Mouse (Mus musculus): Measurements from ENCODE around the gene Adgrg5. TPM values are rescaled to one million over a fixed set of nuclear protein-coding genes. Genes with fewer than 3 reads are reported as not detected.
A peak's percentile ranks its signal among the peaks of the same experiment; 100 is the strongest.

The Adgrg5 gene
- polyA plus RNA-seq, 1 experiment from 2014 or later, result 0.47 TPM

DNA sequence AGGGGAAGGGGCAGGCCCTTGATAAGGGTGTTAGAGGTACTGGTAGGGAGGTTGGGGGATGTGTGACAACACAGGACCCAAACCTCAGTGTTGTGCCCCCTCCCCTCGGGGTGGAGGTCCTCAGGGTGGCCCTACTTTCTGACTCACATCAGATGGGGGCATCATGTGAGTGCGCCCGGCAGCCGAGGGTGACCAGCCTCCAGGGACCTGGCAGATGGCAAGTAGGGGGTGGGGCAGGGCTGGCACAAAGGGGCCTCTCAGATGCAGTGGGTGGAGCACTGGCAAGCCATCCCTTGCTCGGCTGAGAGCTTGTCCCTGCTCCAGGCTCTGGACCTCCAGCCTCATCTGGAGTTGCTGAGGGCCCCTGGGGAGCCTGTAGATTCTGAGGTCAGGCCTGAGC lies 63.2 kb downstream of the Adgrg5 start:
- H3K9ac ChIP-seq (ENCODE audit: low read depth, low read length), result peak overlapping the region; percentile 16; the same call in 1 of the 2 replicates
- peaks cover 30% of the 10 kb centered on the region for H3K4me1 ChIP-seq (ENCODE audit: control insufficient read depth, insufficient read depth, low read length)
- H3K27ac ChIP-seq (ENCODE audit: low read depth, low read length), result no peak overlapping the region
- peak overlapping the region; percentile 54 for H3K4me2 ChIP-seq
- no peak overlapping the region for H3K4me3 ChIP-seq (ENCODE audit: low read depth, low read length)
- H3K9me3 ChIP-seq (replicated peaks; ENCODE audit: control insufficient read depth, low read length), result no peaks in the 10 kb centered on the region
- no peaks in the 10 kb centered on the region for H3K27me3 ChIP-seq (ENCODE audit: control insufficient read depth, insufficient read depth, low read length)
- 50% methylated on average over 5 of the region's 5 CpGs for WGBS (ENCODE audit: insufficient replicate concordance)
- no peaks in the 10 kb centered on the region for H3K36me3 ChIP-seq (ENCODE audit: control insufficient read depth, insufficient read depth, low read length)
- ATAC-seq (replicated peaks; ENCODE audit: insufficient number of reproducible peaks, low FRiP score, low TSS enrichment), result no peak

DNA sequence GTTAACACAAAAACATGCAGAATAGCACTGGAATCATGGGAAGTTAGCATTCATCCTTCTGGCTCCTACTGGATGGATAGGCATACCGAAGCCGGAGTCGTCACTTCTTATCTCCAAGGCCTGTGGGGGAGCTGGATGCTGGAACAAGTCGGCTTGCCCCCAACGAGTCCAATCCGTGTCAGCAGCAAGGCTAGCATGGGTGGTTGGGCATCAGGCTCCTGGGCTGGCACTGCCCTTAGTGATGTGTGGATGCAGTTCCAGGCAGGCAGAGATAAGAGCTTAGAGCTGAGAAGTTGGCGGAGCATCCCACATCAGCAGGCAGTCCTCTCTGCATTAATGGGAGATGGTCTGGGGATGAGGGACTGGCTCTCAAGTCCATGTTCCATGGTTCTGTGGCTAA lies 64.1 kb downstream of the Adgrg5 start:
- ATAC-seq (replicated peaks; ENCODE audit: insufficient number of reproducible peaks, low FRiP score, low TSS enrichment), result no peak
- H3K9me3 ChIP-seq (replicated peaks; ENCODE audit: control insufficient read depth, low read length), result no peaks in the 10 kb centered on the region
- H3K4me2 ChIP-seq, result no peak overlapping the region
- peaks cover 34% of the 10 kb centered on the region for H3K4me1 ChIP-seq (ENCODE audit: control insufficient read depth, insufficient read depth, low read length)
- no peaks in the 10 kb centered on the region for H3K36me3 ChIP-seq (ENCODE audit: control insufficient read depth, insufficient read depth, low read length)
- H3K4me3 ChIP-seq (ENCODE audit: low read depth, low read length), result no peak overlapping the region
- H3K27ac ChIP-seq (ENCODE audit: low read depth, low read length), result no peak overlapping the region
- no peaks in the 10 kb centered on the region for H3K27me3 ChIP-seq (ENCODE audit: control insufficient read depth, insufficient read depth, low read length)
- 58% methylated on average over 7 of the region's 7 CpGs for WGBS (ENCODE audit: insufficient replicate concordance)
- H3K9ac ChIP-seq (ENCODE audit: low read depth, low read length), result no peak overlapping the region

DNA sequence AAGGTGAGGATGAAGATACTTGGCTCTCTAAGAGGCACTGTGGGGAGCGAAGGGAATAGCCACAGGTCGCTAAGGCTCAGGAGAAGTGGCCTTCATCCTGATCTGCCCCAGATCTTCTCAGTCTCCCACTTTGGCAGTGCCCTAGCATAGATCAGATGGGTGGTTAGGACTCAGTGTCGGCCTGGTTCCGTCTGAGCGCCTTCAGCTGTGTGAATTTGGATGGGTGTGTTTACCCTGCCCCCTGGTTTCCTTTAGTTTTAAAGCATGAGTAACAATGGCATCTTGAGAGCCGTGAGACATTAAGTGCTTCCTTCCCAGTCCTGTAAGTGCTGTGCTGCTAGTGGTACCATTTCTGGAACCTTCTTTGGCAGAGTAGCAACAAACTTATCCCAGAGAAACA lies 65.1 kb downstream of the Adgrg5 start:
- Histone ChIP-seq H3K27ac (ENCODE audit: low read depth, low read length) (no peak overlapping the region), H3K36me3 (ENCODE audit: control insufficient read depth, insufficient read depth, low read length) (no peaks in the 10 kb centered on the region), H3K4me2 (no peak overlapping the region), H3K9me3 (replicated peaks; ENCODE audit: control insufficient read depth, low read length) (no peaks in the 10 kb centered on the region), H3K9ac (ENCODE audit: low read depth, low read length) (no peak overlapping the region), H3K4me3 (ENCODE audit: low read depth, low read length) (no peak overlapping the region), H3K27me3 (ENCODE audit: control insufficient read depth, insufficient read depth, low read length) (no peaks in the 10 kb centered on the region), H3K4me1 (ENCODE audit: control insufficient read depth, insufficient read depth, low read length) (peaks cover 27% of the 10 kb centered on the region)
- no peak for ATAC-seq (replicated peaks; ENCODE audit: insufficient number of reproducible peaks, low FRiP score, low TSS enrichment)
- WGBS (ENCODE audit: insufficient replicate concordance), result 75% methylated on average over 6 of the region's 6 CpGs

DNA sequence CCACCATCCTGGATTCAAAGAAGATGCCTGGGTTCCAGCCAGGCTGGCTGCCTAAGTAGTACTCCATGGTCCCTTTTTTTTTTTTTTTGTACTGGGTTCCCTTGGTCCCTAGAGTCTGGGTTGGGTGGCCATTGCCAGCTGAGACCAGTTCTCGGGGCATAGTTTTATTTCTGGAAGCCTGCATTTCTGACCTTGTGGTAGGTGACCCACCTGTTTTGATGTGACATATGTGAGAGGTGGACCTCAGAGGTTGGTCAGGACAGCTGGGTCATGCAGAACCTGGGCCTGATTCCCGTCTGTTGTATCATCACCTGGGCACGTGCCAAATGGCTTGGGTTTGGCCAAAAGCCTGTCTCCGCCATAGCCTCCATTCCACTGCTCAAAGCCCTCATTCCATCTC lies 66.2 kb downstream of the Adgrg5 start:
- 91% methylated on average over 4 of the region's 4 CpGs for WGBS (ENCODE audit: insufficient replicate concordance)
- Histone ChIP-seq H3K27me3 (ENCODE audit: control insufficient read depth, insufficient read depth, low read length) (no peaks in the 10 kb centered on the region), H3K4me3 (ENCODE audit: low read depth, low read length) (no peak overlapping the region), H3K36me3 (ENCODE audit: control insufficient read depth, insufficient read depth, low read length) (no peaks in the 10 kb centered on the region), H3K27ac (ENCODE audit: low read depth, low read length) (no peak overlapping the region), H3K9ac (ENCODE audit: low read depth, low read length) (no peak overlapping the region), H3K9me3 (replicated peaks; ENCODE audit: control insufficient read depth, low read length) (no peaks in the 10 kb centered on the region), H3K4me2 (no peak overlapping the region), H3K4me1 (ENCODE audit: control insufficient read depth, insufficient read depth, low read length) (peaks cover 29% of the 10 kb centered on the region)
- no peak for ATAC-seq (replicated peaks; ENCODE audit: insufficient number of reproducible peaks, low FRiP score, low TSS enrichment)

DNA sequence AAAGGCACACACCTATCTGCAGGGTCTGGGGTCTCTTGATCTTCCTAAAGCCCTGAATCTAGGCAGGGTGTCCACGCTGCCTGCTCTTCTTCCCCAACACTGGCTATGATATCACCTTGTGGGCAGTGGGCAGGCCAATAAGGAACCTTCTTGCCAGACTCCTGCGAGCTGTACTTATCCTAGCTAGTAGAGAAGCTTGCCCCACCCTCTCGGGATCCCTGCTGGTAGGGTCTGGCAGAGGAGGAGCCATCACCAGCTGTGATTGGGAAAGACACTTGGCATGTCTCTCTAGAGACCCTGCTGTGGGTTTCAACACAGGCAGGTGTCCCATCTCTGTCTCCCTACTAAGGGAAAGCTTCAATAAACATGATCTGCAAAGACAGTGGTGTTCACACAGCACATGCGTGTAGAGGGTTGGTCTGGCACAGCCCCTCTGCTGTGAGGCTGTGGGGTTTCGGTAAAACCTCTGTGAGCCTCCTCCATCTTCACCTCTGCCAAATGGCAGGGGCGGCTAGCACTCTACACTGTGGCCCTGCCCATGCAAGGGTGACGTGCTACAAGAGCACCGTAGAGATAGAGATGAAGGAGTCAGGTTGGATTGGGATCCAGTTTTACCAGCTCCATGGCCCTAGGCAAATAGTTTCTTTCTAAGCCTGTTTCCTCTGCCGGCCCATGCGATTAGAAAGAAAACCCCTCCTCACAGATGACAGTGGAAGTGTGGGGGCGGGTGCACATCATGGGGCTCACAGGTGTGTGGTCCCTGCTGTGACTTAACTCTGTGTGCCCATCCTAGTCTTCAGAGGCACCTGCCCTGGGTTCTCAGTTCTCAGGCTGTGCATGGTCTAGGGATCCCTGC lies 67.3 kb downstream of the Adgrg5 start:
- WGBS (ENCODE audit: insufficient replicate concordance), result 57% methylated on average over 11 of the region's 11 CpGs
- ATAC-seq (replicated peaks; ENCODE audit: insufficient number of reproducible peaks, low FRiP score, low TSS enrichment), result no peak
- Histone ChIP-seq H3K4me1 (ENCODE audit: control insufficient read depth, insufficient read depth, low read length) (peaks cover 26% of the 10 kb centered on the region), H3K36me3 (ENCODE audit: control insufficient read depth, insufficient read depth, low read length) (no peaks in the 10 kb centered on the region), H3K4me2 (no peak overlapping the region), H3K27ac (ENCODE audit: low read depth, low read length) (no peak overlapping the region), H3K27me3 (ENCODE audit: control insufficient read depth, insufficient read depth, low read length) (no peaks in the 10 kb centered on the region; the same call in 1 of the 2 replicates), H3K9me3 (replicated peaks; ENCODE audit: control insufficient read depth, low read length) (no peaks in the 10 kb centered on the region), H3K4me3 (ENCODE audit: low read depth, low read length) (no peak overlapping the region), H3K9ac (ENCODE audit: low read depth, low read length) (no peak overlapping the region)

DNA sequence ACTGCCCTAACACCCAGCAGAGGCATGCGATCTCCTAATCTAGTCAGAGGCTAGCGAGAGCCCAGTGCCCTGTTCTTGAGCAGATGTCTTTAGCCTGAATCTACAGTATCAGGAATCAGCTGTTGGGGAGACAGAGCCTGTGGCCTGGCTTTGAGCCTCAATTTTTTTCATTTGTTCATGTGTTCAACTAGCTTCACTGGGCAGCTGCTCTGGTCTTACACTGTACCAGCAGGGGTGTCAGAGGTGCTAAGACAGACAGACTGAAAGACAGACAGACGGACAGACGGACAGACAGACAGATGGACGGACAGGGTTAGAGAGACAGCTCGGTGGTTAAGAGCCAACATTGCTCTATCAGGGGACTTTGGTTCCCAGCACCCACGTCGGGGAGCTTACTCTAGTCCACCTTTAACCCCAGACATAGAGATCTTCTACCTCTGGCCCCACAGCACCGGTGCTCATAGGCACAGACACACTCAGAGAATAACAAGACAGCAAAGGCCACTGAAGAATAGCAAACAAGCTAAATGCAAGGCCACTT lies 68.0 kb downstream of the Adgrg5 start:
- Histone ChIP-seq H3K9me3 (replicated peaks; ENCODE audit: control insufficient read depth, low read length) (no peaks in the 10 kb centered on the region), H3K27ac (ENCODE audit: low read depth, low read length) (no peak overlapping the region), H3K27me3 (ENCODE audit: control insufficient read depth, insufficient read depth, low read length) (no peaks in the 10 kb centered on the region; the same call in 1 of the 2 replicates), H3K4me2 (no peak overlapping the region), H3K4me1 (ENCODE audit: control insufficient read depth, insufficient read depth, low read length) (peaks cover 24% of the 10 kb centered on the region), H3K36me3 (ENCODE audit: control insufficient read depth, insufficient read depth, low read length) (no peaks in the 10 kb centered on the region), H3K4me3 (ENCODE audit: low read depth, low read length) (no peak overlapping the region), H3K9ac (ENCODE audit: low read depth, low read length) (no peak overlapping the region)
- 76% methylated on average over 9 of the region's 9 CpGs for WGBS (ENCODE audit: insufficient replicate concordance)
- ATAC-seq (replicated peaks; ENCODE audit: insufficient number of reproducible peaks, low FRiP score, low TSS enrichment), result no peak

DNA sequence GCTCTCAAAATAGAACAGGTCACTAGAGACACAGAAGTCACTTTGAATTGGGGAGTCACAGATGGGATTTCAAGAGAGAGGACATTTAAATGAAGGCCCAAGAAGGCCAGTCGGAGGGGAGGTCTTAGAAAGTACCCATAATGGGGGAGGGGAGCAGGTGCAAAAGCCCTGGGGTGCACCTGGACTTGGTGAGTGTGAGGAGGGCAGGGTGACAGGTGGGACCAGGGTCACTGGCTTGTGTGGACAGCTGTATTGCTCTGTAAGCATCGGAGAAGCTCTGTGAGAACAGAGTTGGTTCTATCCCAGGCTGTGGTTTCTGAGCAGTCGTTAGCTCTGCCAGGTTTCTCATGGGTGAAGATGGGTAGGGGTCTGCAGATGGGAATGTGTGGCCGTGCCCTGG lies 68.5 kb downstream of the Adgrg5 start:
- Histone ChIP-seq H3K4me2 (no peak overlapping the region), H3K9me3 (replicated peaks; ENCODE audit: control insufficient read depth, low read length) (no peaks in the 10 kb centered on the region), H3K4me1 (ENCODE audit: control insufficient read depth, insufficient read depth, low read length) (peaks cover 19% of the 10 kb centered on the region), H3K27ac (ENCODE audit: low read depth, low read length) (no peak overlapping the region), H3K9ac (ENCODE audit: low read depth, low read length) (no peak overlapping the region), H3K4me3 (ENCODE audit: low read depth, low read length) (no peak overlapping the region), H3K27me3 (ENCODE audit: control insufficient read depth, insufficient read depth, low read length) (no peaks in the 10 kb centered on the region; the same call in 1 of the 2 replicates), H3K36me3 (ENCODE audit: control insufficient read depth, insufficient read depth, low read length) (no peaks in the 10 kb centered on the region)
- ATAC-seq (replicated peaks; ENCODE audit: insufficient number of reproducible peaks, low FRiP score, low TSS enrichment), result no peak
- WGBS (ENCODE audit: insufficient replicate concordance), result 88% methylated on average over 4 of the region's 4 CpGs

DNA sequence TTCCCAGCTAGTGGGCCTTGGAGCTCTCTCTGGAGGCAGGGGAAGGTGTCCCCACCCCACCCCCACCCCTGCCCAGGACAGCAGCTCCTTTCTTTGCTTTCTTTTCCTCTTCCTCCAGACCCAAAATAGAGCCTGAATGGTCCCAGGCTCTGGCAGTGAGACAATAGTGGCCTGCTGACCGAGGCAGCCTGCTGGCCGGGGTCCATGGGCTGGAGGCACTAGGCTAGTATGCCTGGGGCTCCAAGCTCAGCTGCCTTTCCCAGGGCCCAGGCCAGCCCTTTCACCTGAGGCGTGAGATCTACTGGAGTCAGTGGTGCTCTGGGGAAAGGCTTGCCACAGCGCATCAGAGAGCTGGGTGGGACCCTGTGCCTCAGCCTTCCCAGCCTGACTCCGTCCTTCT lies 69.0 kb downstream of the Adgrg5 start:
- peaks cover 18% of the 10 kb centered on the region for H3K4me1 ChIP-seq (ENCODE audit: control insufficient read depth, insufficient read depth, low read length)
- no peaks in the 10 kb centered on the region; the same call in 1 of the 2 replicates for H3K27me3 ChIP-seq (ENCODE audit: control insufficient read depth, insufficient read depth, low read length)
- H3K27ac ChIP-seq (ENCODE audit: low read depth, low read length), result no peak overlapping the region
- no peak overlapping the region for H3K4me3 ChIP-seq (ENCODE audit: low read depth, low read length)
- H3K9ac ChIP-seq (ENCODE audit: low read depth, low read length), result no peak overlapping the region
- H3K36me3 ChIP-seq (ENCODE audit: control insufficient read depth, insufficient read depth, low read length), result no peaks in the 10 kb centered on the region
- no peaks in the 10 kb centered on the region for H3K9me3 ChIP-seq (replicated peaks; ENCODE audit: control insufficient read depth, low read length)
- WGBS (ENCODE audit: insufficient replicate concordance), result 51% methylated on average over 5 of the region's 5 CpGs
- no peak overlapping the region for H3K4me2 ChIP-seq
- no peak for ATAC-seq (replicated peaks; ENCODE audit: insufficient number of reproducible peaks, low FRiP score, low TSS enrichment)
